Mouse (Mus musculus) liver, adult 2 months (tissue): Measurements from ENCODE around the gene Ss18l2. TPM values are rescaled to one million over a fixed set of nuclear protein-coding genes. Genes with fewer than 3 reads are reported as not detected.

Experiments
- DNase-seq: peaks from one replicate; pipeline ENCODE4 v3.0.0-alpha.2; 2011; ENCODE audit warnings: low read depth, low spot score; ENCODE audit errors: extremely low read depth
- H3K27ac ChIP-seq: fragments of 200-500 bp; replicated peaks from 2 replicates; pipeline ENCODE4 v1.5.1; 2012; ENCODE audit warnings: low read depth, mild to moderate bottlenecking, control low read depth, inconsistent platforms, low read length; ENCODE audit not compliant: insufficient read depth
- H3K27me3 ChIP-seq: fragments of 200-500 bp; 2 replicates; pipeline ENCODE4 v1.6.1; 2012; ENCODE audit warnings: mild to moderate bottlenecking, moderate library complexity, low read length, inconsistent platforms; ENCODE audit not compliant: control insufficient read depth, insufficient read depth
- H3K36me3 ChIP-seq: fragments of 200-500 bp; 2 replicates; pipeline ENCODE4 v1.6.1; 2012; ENCODE audit warnings: low read length, inconsistent platforms; ENCODE audit not compliant: control insufficient read depth, insufficient read depth
- H3K4me1 ChIP-seq: fragments of 200-500 bp; 2 replicates; pipeline ENCODE4 v1.6.1; 2011; ENCODE audit warnings: low read length; ENCODE audit not compliant: control insufficient read depth, insufficient read depth
- H3K4me3 ChIP-seq: fragments of 200-500 bp; 2 replicates; pipeline ENCODE4 v1.5.1; 2011; ENCODE audit warnings: low read depth, mild to moderate bottlenecking, control low read depth, low read length, moderate library complexity; ENCODE audit not compliant: insufficient read depth
- H3K79me2 ChIP-seq: fragments of 200-500 bp; 2 replicates; pipeline ENCODE4 v1.6.1; 2012; ENCODE audit warnings: inconsistent platforms, mild to moderate bottlenecking, low read length, moderate library complexity; ENCODE audit not compliant: control insufficient read depth, insufficient read depth
- H3K9ac ChIP-seq: fragments of 200-500 bp; 2 replicates; pipeline ENCODE4 v1.6.1; 2012; ENCODE audit warnings: low read depth, mild to moderate bottlenecking, control low read depth, inconsistent platforms, low read length
- CTCF ChIP-seq: fragments of 200-500 bp; IDR thresholded peaks from 2 replicates; pipeline ENCODE4 v1.5.1; 2011; ENCODE audit warnings: low read depth, low read length, control low read depth
- POLR2A ChIP-seq: fragments of 200-500 bp; IDR thresholded peaks from 2 replicates; pipeline ENCODE4 v1.6.1; 2011; ENCODE audit warnings: low read length, control low read depth; ENCODE audit not compliant: insufficient read depth; ENCODE audit errors: extremely low read depth
- WGBS: fragments of 180-500 bp; shearing (Covaris S2); methylation state at CpG from one replicate; pipeline ENCODE4 v1.1.7; 2018; 5-methylcytosine and 5-hydroxymethylcytosine counted together
- polyA plus RNA-seq: library from polyadenylated mRNA; depleted of rRNA; stranded (reverse); fragments of >200 nt; gene quantifications from 2 replicates; pipeline ENCODE4 v1.2.3, GENCODE M21; 2012
- total RNA-seq: library from RNA; depleted of rRNA; stranded (reverse); fragments of >200 nt; gene quantifications from 2 replicates; pipeline ENCODE4 v1.2.3, GENCODE M21; 2014

Gene Ss18l2
- total and polyA plus RNA-seq, 2 experiments: 35.2 to 83.3 TPM

DNA sequence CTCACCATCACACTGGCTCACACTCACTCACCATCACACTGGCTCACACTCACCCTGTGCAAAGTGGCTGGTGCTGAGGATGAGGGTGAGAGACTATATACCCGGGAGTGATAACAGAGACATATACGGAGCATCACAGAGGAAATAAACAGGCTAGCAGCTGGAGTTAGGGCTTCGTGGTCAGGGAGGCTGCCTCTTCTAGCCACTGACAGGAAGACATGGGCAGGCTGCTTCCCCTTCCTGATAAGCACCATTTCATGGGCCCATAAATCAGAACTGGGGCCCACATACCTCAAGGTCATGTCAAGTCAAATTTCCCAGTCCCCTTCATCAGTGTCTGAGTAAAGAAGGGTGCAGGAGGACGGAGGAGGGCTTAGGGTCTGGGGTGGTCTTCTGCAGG lies 33.1 kb upstream of the Ss18l2 start:
- Histone ChIP-seq H3K79me2 (no peaks in the 10 kb centered on the region), H3K4me1 (no peaks in the 10 kb centered on the region; the same call in 1 of the 2 replicates), H3K4me3 (no peak overlapping the region), H3K9ac (no peak overlapping the region), H3K27me3 (no peaks in the 10 kb centered on the region), H3K27ac (peak overlapping the region; percentile 24; the same call in 1 of the 2 replicates), H3K36me3 (no peaks in the 10 kb centered on the region)
- TF ChIP-seq POLR2A: no peak
- no peak for TF ChIP-seq CTCF
- no peak for DNase-seq
- 53% methylated on average over 4 of the region's 4 CpGs for WGBS

DNA sequence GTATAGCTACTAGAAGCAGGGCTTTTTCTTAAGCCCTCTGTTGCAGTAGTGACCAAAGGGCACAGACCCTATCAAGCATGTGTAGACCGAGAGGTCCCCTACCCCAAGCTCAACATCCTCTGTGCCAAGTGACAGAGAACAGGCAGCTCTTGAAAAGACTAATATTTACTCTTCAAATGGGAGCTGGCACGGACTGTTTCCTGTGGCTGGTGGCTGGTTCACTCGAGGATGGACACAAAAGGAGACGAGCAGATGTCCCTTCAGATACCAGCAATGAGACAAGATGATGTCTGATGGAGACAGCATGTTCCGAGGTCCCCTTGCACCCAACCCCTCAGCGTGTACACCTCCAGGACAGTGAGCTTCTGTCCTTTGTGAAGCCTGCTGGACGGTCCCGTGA lies 32.7 kb upstream of the Ss18l2 start:
- Histone ChIP-seq H3K27me3 (no peaks in the 10 kb centered on the region), H3K4me3 (no peak overlapping the region), H3K9ac (no peak overlapping the region), H3K36me3 (no peaks in the 10 kb centered on the region), H3K27ac (no peak overlapping the region; the same call in 1 of the 2 replicates), H3K79me2 (no peaks in the 10 kb centered on the region), H3K4me1 (no peaks in the 10 kb centered on the region; the same call in 1 of the 2 replicates)
- peak; percentile 68 for DNase-seq
- WGBS: 24% methylated on average over 8 of the region's 8 CpGs
- TF ChIP-seq POLR2A (no peak), CTCF (no peak)

DNA sequence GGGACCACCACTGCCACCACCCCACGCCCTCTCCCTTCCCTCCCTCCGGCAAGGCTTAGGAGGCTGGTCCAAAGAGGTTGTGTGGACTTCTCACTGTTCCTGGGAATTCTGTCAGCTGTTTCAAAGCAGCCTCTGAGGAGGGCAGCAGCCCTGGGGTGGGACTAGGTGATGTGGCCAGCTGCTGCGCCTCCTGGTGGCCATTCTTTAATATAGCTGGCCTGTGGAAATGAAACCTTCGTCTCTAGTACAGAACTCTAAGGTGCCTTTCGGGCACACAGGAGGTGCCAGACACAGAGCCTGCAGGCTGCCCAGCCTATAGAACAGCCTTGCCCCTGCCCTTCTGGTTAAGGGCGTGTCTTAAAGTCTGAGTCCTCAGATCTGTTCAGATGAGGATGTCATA lies 30.6 kb upstream of the Ss18l2 start:
- peak; percentile 76 for TF ChIP-seq CTCF
- TF ChIP-seq POLR2A: no peak
- WGBS: 46% methylated on average over 6 of the region's 6 CpGs
- Histone ChIP-seq H3K4me1 (no peaks in the 10 kb centered on the region; the same call in 1 of the 2 replicates), H3K36me3 (no peaks in the 10 kb centered on the region; the same call in 1 of the 2 replicates), H3K4me3 (no peak overlapping the region), H3K27me3 (no peaks in the 10 kb centered on the region), H3K27ac (0 out of 2 replicates have a peak overlapping the region, but pooled peaks have one; percentile 12), H3K79me2 (no peaks in the 10 kb centered on the region), H3K9ac (no peak overlapping the region)
- no peak for DNase-seq

GRCm38 (mm10) chr9:121681191-121681590 lies 28.9 kb upstream of the Ss18l2 start:
- Histone ChIP-seq H3K36me3 (peaks cover 2% of the 10 kb centered on the region; the same call in 1 of the 2 replicates), H3K27ac (no peak overlapping the region), H3K4me1 (no peaks in the 10 kb centered on the region; the same call in 1 of the 2 replicates), H3K27me3 (no peaks in the 10 kb centered on the region), H3K9ac (no peak overlapping the region), H3K4me3 (no peak overlapping the region), H3K79me2 (no peaks in the 10 kb centered on the region)
- no peak for TF ChIP-seq CTCF
- no peak for TF ChIP-seq POLR2A
- WGBS: 78% methylated on average over 8 of the region's 8 CpGs
- no peak for DNase-seq

GRCm38 (mm10) chr9:121682037-121682680 lies 28.0 kb upstream of the Ss18l2 start:
- Histone ChIP-seq H3K27ac (no peak overlapping the region), H3K4me1 (no peaks in the 10 kb centered on the region), H3K27me3 (no peaks in the 10 kb centered on the region), H3K36me3 (peaks cover 2% of the 10 kb centered on the region; the same call in 1 of the 2 replicates), H3K4me3 (no peak overlapping the region), H3K79me2 (no peaks in the 10 kb centered on the region), H3K9ac (no peak overlapping the region)
- no peak for TF ChIP-seq POLR2A
- TF ChIP-seq CTCF: no peak
- DNase-seq: no peak
- 90% methylated on average over 18 of the region's 18 CpGs for WGBS

DNA sequence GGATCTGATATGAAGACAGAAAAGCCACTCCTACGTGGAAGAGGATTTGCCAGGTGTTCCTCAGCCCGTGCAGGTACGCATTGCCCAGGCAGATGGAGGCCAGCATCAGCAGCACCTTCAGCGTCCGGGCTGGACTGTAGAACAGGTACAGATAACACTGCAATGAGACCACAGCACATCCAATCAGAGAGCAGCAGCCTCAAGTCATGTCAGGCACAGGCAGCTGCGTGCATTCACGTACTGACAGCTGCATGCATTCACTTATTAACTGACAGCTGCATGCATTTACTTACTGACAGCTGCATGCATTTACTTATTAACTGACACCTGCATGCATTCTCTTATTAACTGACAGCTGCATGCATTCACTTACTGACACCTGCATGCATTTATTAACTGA lies 25.4 kb upstream of the Ss18l2 start:
- WGBS: 90% methylated on average over 7 of the region's 7 CpGs

More for the DNA sequence above, 25.4 kb upstream of the Ss18l2 start:
- no peak for DNase-seq
- Histone ChIP-seq H3K4me1 (no peaks in the 10 kb centered on the region), H3K4me3 (no peak overlapping the region), H3K36me3 (peaks cover 6% of the 10 kb centered on the region; the same call in 1 of the 2 replicates), H3K79me2 (no peaks in the 10 kb centered on the region), H3K27me3 (no peaks in the 10 kb centered on the region), H3K9ac (no peak overlapping the region), H3K27ac (no peak overlapping the region)
- no peak for TF ChIP-seq CTCF
- TF ChIP-seq POLR2A: no peak
